In the genomic region with DNA sequence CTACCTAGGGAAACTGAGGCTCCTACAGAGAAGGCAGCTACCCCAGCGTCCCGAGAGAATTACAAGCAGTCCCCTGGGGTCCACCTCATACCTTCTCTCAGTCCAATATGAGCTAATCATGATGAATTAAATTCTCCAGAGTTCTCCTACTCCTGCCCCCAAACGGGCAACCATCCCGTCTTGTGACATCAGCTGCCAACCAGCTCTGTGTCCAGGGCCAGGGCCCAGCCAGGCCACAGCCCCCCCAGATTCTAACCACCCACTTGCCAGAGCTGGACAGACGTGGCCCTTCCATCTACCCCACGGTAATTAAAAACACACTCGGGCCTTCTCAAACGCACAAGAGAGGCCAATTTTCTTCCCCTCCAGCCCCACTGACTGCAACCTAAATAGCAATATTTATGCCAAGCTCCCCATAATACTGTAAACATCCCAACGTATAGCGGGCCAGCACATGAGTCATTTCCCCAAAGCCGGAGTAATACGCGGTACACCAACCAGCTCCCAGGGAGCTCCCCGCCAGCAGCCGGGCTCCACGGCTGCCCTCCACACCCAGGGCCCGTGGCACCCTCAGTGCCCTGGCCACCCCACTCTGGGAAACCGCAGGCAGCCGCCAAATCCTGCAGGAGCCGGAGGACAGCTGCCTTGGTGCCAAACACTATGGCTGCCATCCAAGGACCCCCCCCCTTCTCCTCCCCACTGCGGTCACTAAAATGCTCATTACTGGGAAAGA, we compare ENCODE assay signal across 10 mouse cellular contexts. TPM values are rescaled to one million over a fixed set of nuclear protein-coding genes. Genes with fewer than 3 reads are reported as not detected.
A peak's percentile ranks its signal among the peaks of the same experiment; 100 is the strongest.
DNase-seq lines count a peak whose midpoint lies in the region; ATAC-seq and TF ChIP-seq lines count a peak whose summit lies in the region.
"Had no signal": no experiment of that assay in that cellular context is flagged by ENCODE, and none has a peak within 500 bp of the region (broad histone marks: within the 10 kb centered on the region; RNA-seq: fewer than 3 reads in every experiment).

No protein-coding gene starts in this region.

- no peaks in the 10 kb centered on the region for H3K9me3 ChIP-seq in kidney, embryonic 16.5 days (ENCODE audit: low read length)
- H3K9me3 ChIP-seq in forebrain, postnatal 0 days (ENCODE audit: low read length) = no peaks in the 10 kb centered on the region
- no peaks in the 10 kb centered on the region for H3K9me3 ChIP-seq in midbrain, embryonic 14.5 days (ENCODE audit: control insufficient read depth, low read length)
- H3K9me3 ChIP-seq: megakaryocyte, embryonic 14.5 days had no signal

- 67% methylated on average over 21 of the region's 21 CpGs for WGBS in kidney, embryonic 16.5 days
- WGBS in forebrain, postnatal 0 days = 14% methylated on average over 21 of the region's 21 CpGs
- WGBS in midbrain, embryonic 14.5 days = 43% methylated on average over 21 of the region's 21 CpGs

- H3K9ac ChIP-seq in kidney, embryonic 16.5 days (replicated peaks; ENCODE audit: low read length) = no peak overlapping the region
- peak overlapping the region; percentile 31 for H3K9ac ChIP-seq in forebrain, postnatal 0 days
- H3K9ac ChIP-seq in midbrain, embryonic 14.5 days (replicated peaks; ENCODE audit: low read length) = peak overlapping the region; percentile 94

- no peak for TF ChIP-seq POLR2A in brain, embryonic 14.5 days (IDR thresholded peaks at IDR 0.05; ENCODE audit: borderline replicate concordance, extremely low read depth, insufficient read depth, insufficient read length, poor library complexity, severe bottlenecking)

- H3K27me3 ChIP-seq in kidney, embryonic 16.5 days (ENCODE audit: insufficient read depth, low read length) = peaks cover 24% of the 10 kb centered on the region; the same call in 1 of the 2 replicates
- no peaks in the 10 kb centered on the region for H3K27me3 ChIP-seq in forebrain, postnatal 0 days (ENCODE audit: insufficient read depth, low read length)
- no peaks in the 10 kb centered on the region for H3K27me3 ChIP-seq in midbrain, embryonic 14.5 days (ENCODE audit: control insufficient read depth, insufficient read depth, low read length)

- peak overlapping the region; percentile 81; the same call in 1 of the 2 replicates for H3K4me3 ChIP-seq in kidney, embryonic 16.5 days (ENCODE audit: low read length)
- peak overlapping the region; percentile 87 for H3K4me3 ChIP-seq in forebrain, postnatal 0 days (ENCODE audit: low read depth, low read length)
- H3K4me3 ChIP-seq in midbrain, embryonic 14.5 days (replicated peaks; ENCODE audit: low read depth, low read length) = peak overlapping the region; percentile 93
- H3K4me3 ChIP-seq: megakaryocyte, embryonic 14.5 days had no signal

- no peak for TF ChIP-seq CTCF in brain, embryonic 14.5 days (IDR thresholded peaks at IDR 0.05; ENCODE audit: borderline replicate concordance, extremely low read depth, insufficient read depth, insufficient read length)
- TF ChIP-seq CTCF in forebrain, postnatal 0 days (IDR thresholded peaks at IDR 0.05; ENCODE audit: low read depth) = no peak

- DNase-seq in kidney, adult 11 months = no peak
- peak; percentile 82 for DNase-seq in brain, embryonic 14.5 days (ENCODE audit: low read depth)
- no peak for DNase-seq in forebrain, postnatal 0 days
- DNase-seq in midbrain, embryonic 14.5 days = no peak
- DNase-seq in gastrocnemius, adult 8-10 months (ENCODE audit: low spot score in 2 of 2) = no peak
- DNase-seq in left cerebral cortex, postnatal 14 days (ENCODE audit: low spot score in 2 of 2) = no peak
- no peak for DNase-seq in urinary bladder, postnatal 25 days (ENCODE audit: low spot score)
- DNase-seq: gastrocnemius, adult 2 months had no signal

- no peak overlapping the region for H3K27ac ChIP-seq in kidney, embryonic 16.5 days (ENCODE audit: low read length)
- no peak overlapping the region for H3K27ac ChIP-seq in forebrain, postnatal 0 days (ENCODE audit: low read depth, low read length)
- peak overlapping the region; percentile 45; the same call in 1 of the 2 replicates for H3K27ac ChIP-seq in midbrain, embryonic 14.5 days (replicated peaks; ENCODE audit: low read depth, low read length)

- no peaks in the 10 kb centered on the region for H3K36me3 ChIP-seq in kidney, embryonic 16.5 days (ENCODE audit: insufficient read depth, low read length)
- no peaks in the 10 kb centered on the region for H3K36me3 ChIP-seq in forebrain, postnatal 0 days (ENCODE audit: insufficient read depth)
- H3K36me3 ChIP-seq in midbrain, embryonic 14.5 days (ENCODE audit: control insufficient read depth, insufficient read depth, low read length) = no peaks in the 10 kb centered on the region

- peak overlapping the region; percentile 98 for H3K4me2 ChIP-seq in kidney, embryonic 16.5 days (replicated peaks; ENCODE audit: low read depth, low read length)
- peak overlapping the region; percentile 89 for H3K4me2 ChIP-seq in forebrain, postnatal 0 days (ENCODE audit: low read depth)
- peak overlapping the region; percentile 92 for H3K4me2 ChIP-seq in midbrain, embryonic 14.5 days (ENCODE audit: low read length)

- peaks cover 50% of the 10 kb centered on the region for H3K4me1 ChIP-seq in kidney, embryonic 16.5 days (ENCODE audit: insufficient read depth, low read length)
- H3K4me1 ChIP-seq in forebrain, postnatal 0 days (ENCODE audit: insufficient read depth) = peaks cover 19% of the 10 kb centered on the region
- peaks cover 75% of the 10 kb centered on the region for H3K4me1 ChIP-seq in midbrain, embryonic 14.5 days (ENCODE audit: control insufficient read depth, insufficient read depth, low read length)

- intact Hi-C loops in left cerebral cortex, postnatal 14 days (cut with DNase I) = loop anchor here (5.0 kb wide), 1 partner anchor 46 kb away; no protein-coding TSS in a partner anchor

- no peak for ATAC-seq in kidney, embryonic 16.5 days (ENCODE audit: low FRiP score, low TSS enrichment)
- ATAC-seq in forebrain, postnatal 0 days = no peak
- ATAC-seq in midbrain, embryonic 14.5 days (ENCODE audit: low FRiP score, low TSS enrichment) = no peak

RNA-seq across cellular contexts. Expression of a gene that starts 2.0 kb away (rescaled TPM):
- 3.4 and 3.6 TPM in 2 replicates for polyA plus RNA-seq in kidney, embryonic 16.5 days (2015; fragmentation: Nextera tagmentation; extraction: Ambion mirVana)
- 110 and 141 TPM in 2 replicates for polyA plus RNA-seq in brain, embryonic 14.5 days (2012; rRNA removed)
- total RNA-seq in forebrain, postnatal 0 days (2014; rRNA removed) = 79.9 and 85.6 TPM in 2 replicates
- 9.2 and 10.8 TPM in 2 replicates for polyA plus RNA-seq in forebrain, postnatal 0 days (2015; fragmentation: Nextera tagmentation; extraction: Ambion mirVana)
- 27.6 and 32.8 TPM in 2 replicates for polyA plus RNA-seq in midbrain, embryonic 14.5 days (2014; fragmentation: Nextera tagmentation; extraction: Ambion mirVana)
- total RNA-seq in gastrocnemius, adult 8-10 months (2022) = under 1 TPM in 3 of 4 experiments, not detected in 1; 0.24 to 0.75 (median 0.56) TPM
- 10 to 100 TPM; 31.6 to 32.7 TPM for total RNA-seq in left cerebral cortex, postnatal 14 days (2021)

RNA-seq across cellular contexts. Expression of a gene that starts 52.2 kb away (rescaled TPM):
- 40.1 and 44.3 TPM in 2 replicates for polyA plus RNA-seq in kidney, embryonic 16.5 days (2015; fragmentation: Nextera tagmentation; extraction: Ambion mirVana)
- polyA plus RNA-seq in brain, embryonic 14.5 days (2012; rRNA removed) = 27.5 and 30.5 TPM in 2 replicates
- 53.9 and 57.1 TPM in 2 replicates for total RNA-seq in forebrain, postnatal 0 days (2014; rRNA removed)
- polyA plus RNA-seq in forebrain, postnatal 0 days (2015; fragmentation: Nextera tagmentation; extraction: Ambion mirVana) = 67.4 and 78.2 TPM in 2 replicates
- 19.1 and 40.0 TPM in 2 replicates for polyA plus RNA-seq in midbrain, embryonic 14.5 days (2014; fragmentation: Nextera tagmentation; extraction: Ambion mirVana)
- total RNA-seq in gastrocnemius, adult 8-10 months (2022) = 10 to 100 TPM in 1 of 4 experiments, 1 to 10 TPM in 3; 3.3 to 11.0 (median 7.2) TPM
- 10 to 100 TPM; 36.1 to 43.9 TPM for total RNA-seq in left cerebral cortex, postnatal 14 days (2021)

RNA-seq across cellular contexts. Expression of a gene that starts 59.1 kb away (rescaled TPM):
- 14.7 and 17.9 TPM in 2 replicates for polyA plus RNA-seq in kidney, embryonic 16.5 days (2015; fragmentation: Nextera tagmentation; extraction: Ambion mirVana)
- polyA plus RNA-seq in brain, embryonic 14.5 days (2012; rRNA removed) = 18.3 and 19.5 TPM in 2 replicates
- 61.9 and 64.6 TPM in 2 replicates for total RNA-seq in forebrain, postnatal 0 days (2014; rRNA removed)
- 46.1 and 49.3 TPM in 2 replicates for polyA plus RNA-seq in forebrain, postnatal 0 days (2015; fragmentation: Nextera tagmentation; extraction: Ambion mirVana)
- 11.0 and 19.3 TPM in 2 replicates for polyA plus RNA-seq in midbrain, embryonic 14.5 days (2014; fragmentation: Nextera tagmentation; extraction: Ambion mirVana)
- total RNA-seq in gastrocnemius, adult 8-10 months (2022) = 1 to 10 TPM; 2.2 to 8.2 (median 5.5) TPM
- 10 to 100 TPM; 39.4 to 40.1 TPM for total RNA-seq in left cerebral cortex, postnatal 14 days (2021)
